Mouse (Mus musculus): ENCODE data around the gene Rdm1. TPM values are rescaled to one million over a fixed set of nuclear protein-coding genes. Genes with fewer than 3 reads are reported as not detected.
A peak's percentile ranks its signal among the peaks of the same experiment; 100 is the strongest.
"Not testable (repeated sequence)": the region's sequence is repeated elsewhere in the genome, so short reads cannot be mapped to it uniquely, and the experiment has no call there.

Gene Rdm1
- 10 to 100 TPM; 22.4 to 24.3 TPM for total RNA-seq (2021)
- long read RNA-seq, experiment 1, transcript Rdm1-201 (7 exons, 1,124 nt): major isoform, 42 of 49 reads
- long read RNA-seq, experiment 1, partial matches to known transcripts: 3 of 49 reads
- long read RNA-seq, experiment 1, other reads (novel, unspliced or antisense): 4 of 49 reads
- long read RNA-seq, experiment 2, transcript Rdm1-201 (7 exons, 1,124 nt): major isoform, 55 of 65 reads
- long read RNA-seq, experiment 2, partial matches to known transcripts: 1 of 65 reads
- long read RNA-seq, experiment 2, other reads (novel, unspliced or antisense): 8 of 65 reads

DNA sequence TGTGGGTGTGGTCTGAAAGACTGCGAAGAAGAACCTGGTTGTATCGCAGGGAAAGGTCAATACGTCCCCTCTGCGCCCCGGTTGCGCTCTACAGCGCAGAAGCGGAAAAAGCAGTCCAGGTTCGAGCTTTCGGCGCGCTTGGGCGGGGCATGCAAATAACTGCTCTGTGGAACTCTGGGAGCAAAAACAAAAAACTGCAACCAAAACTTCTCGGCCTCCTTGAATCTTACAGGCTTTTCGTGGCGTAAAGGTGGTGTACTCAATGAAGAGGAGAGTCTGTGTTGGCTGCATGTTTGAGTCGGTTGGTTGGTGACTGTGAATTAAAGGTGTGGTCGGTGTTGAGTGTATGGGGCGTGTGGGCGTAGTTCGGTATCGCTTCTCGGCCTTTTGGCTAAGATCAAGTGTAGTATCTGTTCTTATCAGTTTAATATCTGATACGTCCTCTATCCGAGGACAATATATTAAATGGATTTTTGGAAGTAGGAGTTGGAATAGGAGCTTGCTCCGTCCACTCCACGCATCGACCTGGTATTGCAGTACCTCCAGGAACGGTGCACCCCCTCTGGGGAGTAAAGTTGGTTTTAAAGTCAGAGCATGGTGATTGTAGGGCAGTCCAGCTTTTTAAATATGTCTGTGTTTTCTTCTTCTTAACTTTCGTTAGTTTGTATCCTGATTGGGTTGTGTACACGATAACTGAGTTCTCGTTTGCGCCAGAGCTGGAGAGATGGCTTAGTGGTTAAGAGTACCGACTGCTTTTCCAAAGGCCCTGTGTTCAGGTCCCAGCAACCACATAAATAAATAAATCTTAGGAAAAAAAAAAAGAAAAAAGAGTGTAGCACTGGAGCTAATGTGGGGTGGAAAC lies at the start of gene Rdm1:
Gene Rdm1, plus strand, starts transcription at position 201 of the 862 bp plus-strand sequence.
- DNase-seq: peak; percentile 68 to 75
- intact Hi-C loops (cut with DNase I): no loop called here

DNA sequence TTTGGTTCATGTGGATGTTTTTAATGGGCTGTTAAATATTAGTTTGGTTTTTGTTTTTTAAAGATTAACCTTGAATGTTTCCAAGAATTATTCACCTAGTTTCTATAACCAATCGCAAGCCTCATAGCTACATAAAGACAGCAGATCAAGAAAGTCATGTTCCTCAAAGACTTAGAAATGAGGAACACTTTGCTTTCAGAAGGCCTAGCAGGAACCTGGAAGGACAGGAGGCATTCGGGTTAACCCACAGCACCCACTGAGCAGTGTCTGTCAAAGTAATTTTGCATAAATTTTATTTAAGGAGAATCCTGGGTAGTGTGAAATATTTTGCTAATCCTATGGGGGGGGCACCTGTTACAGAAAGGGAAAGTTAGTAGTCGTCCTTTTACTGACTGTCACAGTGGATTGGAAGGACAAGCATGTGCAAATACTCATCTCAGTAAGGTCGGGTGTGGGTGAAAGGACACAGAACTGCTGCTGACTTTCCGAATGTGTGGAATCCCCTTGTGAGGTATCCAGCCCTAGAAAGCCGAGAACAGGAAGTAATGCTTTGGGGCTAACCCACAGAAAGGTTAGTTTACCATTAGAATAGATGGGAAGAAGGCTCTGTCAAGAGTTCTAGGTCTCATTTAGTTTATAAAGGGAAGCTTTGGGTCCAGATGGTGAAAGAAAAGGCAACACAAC lies 45.8 kb upstream of the Rdm1 start:
- intact Hi-C loops (cut with DNase I): no loop called here
- DNase-seq: no peak

DNA sequence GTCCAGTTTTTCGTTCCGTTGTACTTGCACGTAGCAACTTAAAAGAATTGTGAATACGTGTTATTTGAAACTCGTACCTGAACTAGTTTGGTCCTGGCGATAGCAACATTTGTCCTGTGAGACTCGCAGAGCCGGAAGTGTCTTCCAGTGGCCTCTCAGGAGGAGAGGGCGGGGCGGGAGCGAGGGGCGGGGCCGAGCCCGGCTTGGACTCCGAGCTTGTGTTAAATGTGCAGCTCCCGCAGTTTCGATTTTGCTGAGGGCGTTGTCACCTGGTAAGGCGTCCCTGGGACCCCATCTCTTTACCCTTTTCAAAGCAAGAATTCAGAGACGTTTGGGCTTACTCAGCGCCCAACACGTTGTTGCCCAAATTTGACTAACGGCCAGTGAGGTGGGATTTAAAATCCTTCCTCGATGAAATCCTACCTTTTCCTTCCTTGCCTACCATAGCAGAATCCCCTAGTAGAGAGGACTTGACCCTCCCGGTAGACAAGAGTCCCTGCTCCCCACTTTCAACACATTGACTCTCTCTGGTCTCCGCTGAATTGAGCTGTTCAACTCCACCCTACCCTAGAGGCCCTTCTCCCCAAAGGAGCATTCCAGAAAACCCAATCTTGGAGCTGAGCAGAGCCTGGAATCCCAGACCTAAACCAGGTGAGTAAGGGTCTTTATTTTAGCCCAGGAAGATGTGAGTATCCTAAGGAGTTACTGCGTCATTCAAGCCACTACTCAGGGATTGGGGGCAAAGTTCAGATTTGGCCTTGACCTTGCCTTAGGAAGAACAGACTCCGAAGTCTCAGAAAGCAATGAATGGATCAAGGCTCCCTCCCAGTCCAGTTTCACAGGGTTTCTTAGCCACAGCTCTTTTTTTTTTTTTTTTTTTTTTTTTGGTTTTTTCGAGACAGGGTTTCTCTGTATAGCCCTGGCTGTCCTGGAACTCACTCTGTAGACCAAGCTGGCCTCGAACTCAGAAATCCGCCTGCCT lies 44.6 kb upstream of the Rdm1 start, which contains the start of gene Tmem106a:
Gene Tmem106a, plus strand, starts transcription at position 189 of the 982 bp plus-strand sequence.
- intact Hi-C loops (cut with DNase I): no loop called here
- peak in 1 of 2 experiments; percentile 40 for DNase-seq

DNA sequence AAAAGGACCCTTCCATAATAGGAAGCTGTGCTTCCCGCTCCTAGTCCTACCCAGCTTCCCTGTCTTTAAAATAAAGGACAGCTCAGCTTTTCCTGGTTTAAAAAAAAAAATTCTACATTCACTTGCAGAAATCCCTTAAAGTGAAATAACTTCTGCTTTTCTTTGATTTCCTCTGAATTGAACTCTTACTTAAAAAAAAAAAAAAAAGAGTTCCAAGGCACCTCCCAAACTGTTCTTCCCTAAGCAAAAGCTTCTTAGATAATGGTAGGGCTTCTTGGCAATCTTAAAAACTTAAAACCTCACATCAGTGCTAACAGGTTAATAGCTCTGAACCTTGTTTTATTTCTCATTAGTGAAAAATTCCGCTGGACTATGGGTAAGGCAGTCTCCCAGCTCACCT lies 43.8 kb upstream of the Rdm1 start:
- intact Hi-C loops (cut with DNase I): no loop called here
- no peak for DNase-seq

DNA sequence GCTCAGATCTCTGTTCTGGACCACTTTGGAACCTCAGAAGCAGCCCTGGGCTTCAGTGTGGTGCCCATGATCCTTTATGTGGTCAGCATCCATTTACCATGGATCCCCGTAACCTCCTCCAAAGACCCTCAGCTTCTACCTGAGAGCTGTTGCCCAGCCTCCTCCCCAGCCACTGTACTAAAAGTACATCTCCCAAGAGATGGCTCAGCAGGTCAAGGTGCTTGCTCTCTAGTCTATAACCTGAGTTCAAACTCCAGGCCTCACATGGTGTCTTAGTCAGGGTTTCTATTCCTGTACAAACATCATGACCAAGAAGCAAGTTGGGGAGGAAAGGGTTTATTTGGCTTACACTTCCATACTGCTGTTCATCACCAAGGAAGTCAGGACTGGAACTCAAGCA lies 42.0 kb upstream of the Rdm1 start:
- intact Hi-C loops (cut with DNase I); DNase-seq: not testable (repeated sequence)

DNA sequence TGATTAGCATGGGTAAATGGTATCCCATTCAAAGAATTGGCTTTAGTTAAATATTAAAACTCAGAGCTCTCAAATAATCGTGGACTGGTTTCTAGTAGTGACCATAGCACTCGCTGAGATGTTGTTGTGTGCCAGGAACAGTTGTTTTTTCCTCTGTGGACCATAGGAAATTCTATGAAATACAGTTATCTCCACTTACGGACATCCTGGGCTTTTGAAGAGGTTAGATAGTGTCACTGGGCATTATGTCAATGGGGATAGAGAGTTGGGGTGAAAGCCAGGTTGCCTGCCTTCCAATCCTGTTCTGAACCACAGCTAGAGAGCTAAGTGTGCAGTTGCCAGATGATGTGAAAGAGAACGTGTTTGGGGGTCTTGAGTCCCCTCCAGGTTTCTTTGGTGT lies 41.2 kb upstream of the Rdm1 start:
- intact Hi-C loops (cut with DNase I): no loop called here
- DNase-seq: no peak

DNA sequence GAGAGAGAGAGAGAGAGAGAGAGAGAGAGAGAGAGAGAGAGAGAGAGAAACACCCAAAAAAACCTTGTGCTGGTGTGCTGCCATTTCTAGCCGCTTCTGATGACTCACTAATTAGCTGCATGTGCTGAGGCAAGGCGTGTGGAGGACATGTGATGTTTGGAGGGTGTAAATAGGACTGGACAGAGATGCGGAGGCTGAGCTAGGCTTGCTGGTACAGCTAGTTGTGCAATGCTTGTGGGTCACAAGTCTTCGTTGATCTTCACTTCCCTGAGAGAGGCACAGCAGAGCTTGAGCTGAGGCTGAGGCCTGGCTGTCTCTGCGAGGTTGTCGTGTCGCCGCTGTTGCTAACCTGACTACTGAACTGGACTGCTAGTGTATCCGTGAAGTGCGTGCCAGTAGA lies 39.3 kb upstream of the Rdm1 start:
- no peak for DNase-seq

DNA sequence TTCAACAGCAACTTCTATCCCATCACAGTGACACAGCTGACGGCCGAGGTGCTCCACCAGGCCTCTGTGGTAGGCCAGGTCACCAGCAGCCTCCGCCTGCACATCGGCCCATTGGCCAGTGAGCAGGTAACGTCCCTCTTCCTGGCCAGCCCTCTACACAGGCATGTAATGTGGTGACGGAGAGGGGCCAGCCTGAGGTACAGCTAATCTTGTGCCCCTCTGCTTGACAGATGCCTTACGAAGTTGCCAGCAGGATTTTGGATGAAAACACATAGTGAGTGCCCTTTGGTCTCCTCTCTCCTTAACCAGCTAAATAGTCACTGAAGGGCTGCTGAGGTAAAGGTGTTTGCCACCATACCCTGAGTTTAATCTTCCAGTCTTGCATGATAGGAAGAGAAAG lies 38.1 kb upstream of the Rdm1 start:
- intact Hi-C loops (cut with DNase I): no loop called here
- DNase-seq: no peak

More for the DNA sequence above, 39.3 kb upstream of the Rdm1 start:
- intact Hi-C loops (cut with DNase I): no loop called here

DNA sequence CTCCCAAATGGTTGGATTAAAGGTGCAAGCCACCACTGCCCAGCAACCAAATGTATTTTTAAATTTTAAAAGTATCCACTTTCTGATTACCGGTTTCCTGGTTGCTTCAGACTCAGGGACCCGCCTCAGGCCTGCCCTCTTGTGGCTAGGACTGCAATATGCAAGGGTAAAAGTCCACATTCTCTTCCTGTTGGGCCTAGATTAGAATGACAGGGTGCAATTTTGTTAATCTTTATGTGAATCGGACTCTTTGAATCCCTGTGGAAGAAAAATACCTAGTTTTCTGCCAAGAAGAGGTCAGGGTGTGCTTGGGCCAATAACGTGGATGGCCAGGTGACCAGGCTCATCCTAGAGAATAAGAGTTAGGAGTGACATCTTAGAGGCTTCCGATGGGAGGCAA lies 37.6 kb upstream of the Rdm1 start:
- DNase-seq: peak in 1 of 2 experiments; percentile 17
- intact Hi-C loops (cut with DNase I): no loop called here

DNA sequence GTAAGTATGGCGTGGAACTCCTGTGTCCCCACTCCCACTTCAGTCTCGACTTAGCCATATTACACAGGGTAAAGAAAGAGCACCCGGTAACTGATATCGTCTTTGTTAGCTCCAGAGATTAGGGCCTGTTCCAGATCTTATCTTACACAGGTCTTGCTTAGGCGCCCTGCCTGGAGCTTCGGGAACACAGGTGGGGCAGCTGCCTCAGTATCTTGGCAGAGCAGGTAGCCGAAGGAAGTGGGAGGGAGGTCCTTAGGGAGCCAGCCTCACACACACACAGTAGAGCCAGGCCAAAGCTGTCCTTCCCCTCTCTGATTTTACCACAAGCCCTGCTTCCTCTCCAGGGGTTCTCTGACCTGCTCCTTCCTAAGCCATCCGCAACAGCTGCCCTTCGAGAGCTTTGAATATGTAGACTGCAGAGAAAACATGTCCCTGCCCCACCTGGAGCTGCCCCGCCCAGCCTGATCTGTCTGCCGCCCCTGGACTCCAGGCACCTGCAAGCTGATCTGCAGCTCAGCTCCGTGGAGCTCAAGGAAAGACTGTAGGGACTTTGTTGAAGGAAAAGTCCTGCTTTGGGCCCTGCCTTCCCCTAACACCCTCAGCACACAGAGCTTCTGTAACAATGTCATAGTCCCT lies 36.9 kb upstream of the Rdm1 start:
- intact Hi-C loops (cut with DNase I): no loop called here

DNA sequence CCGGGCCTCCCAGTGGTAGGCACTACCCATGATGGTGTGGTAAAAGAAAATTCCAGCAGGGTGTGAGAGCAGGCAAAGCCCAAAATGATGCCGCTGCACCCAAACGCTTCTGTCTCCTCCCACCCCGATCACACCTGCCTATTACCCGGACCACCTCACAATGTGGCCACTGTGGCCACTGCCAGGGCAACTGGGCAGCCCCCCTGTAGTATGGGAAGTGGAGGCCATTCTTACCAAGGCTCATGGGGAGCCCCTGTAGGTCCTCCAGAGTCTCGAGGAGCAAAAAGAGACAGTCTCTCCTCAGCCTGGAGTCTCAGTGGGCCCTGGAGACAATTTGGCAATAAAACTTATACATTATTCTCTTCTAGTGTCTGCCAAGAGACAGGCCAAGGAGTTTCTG lies 27.8 kb upstream of the Rdm1 start, which contains the start of gene Gm11634:
Gene Gm11634, minus strand, starts transcription at position 101 of the 400 bp plus-strand sequence.
- intact Hi-C loops (cut with DNase I): no loop called here
- DNase-seq: no peak

More for the DNA sequence above, 36.9 kb upstream of the Rdm1 start:
- no peak for DNase-seq

DNA sequence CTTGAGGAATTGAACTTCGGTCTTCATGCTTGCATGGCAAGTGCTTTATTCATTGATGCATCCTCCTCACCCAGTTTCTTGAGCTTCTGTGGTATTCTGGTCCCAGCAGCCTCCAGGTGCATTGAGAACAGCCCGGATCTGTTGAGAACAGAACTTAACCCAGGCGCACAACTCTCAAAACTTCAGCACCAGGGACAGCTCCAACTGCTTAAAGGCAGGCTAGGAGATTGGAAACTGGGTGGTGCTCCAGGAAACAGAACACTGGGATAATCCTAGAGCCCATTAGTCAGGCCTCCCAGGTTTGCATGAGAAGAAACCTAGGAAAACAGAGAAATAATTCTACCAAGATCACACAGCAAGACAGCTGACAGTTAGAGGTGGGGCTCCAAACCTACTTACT lies 24.5 kb upstream of the Rdm1 start:
- DNase-seq: peak in 1 of 2 experiments; percentile 38
- intact Hi-C loops (cut with DNase I): no loop called here

DNA sequence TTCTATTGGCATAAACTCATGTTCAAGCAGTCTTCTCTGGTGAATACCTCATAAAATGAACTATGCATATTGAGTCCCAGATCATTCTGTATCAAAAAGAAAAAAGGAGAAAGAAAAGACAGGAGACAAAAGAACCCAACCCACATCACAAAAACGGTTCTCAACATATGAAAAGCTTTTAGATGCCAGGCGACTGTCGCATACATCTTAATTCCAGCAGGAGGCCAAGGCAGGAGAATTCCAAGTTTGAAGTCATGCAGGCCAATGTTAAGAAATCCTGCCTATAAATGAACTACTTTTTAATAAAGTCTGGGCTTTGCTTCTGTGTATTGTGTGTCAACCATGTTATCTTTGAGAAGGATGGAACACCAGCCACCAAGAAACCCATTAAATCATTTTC lies 22.9 kb upstream of the Rdm1 start:
- DNase-seq: no peak
- intact Hi-C loops (cut with DNase I): no loop called here

DNA sequence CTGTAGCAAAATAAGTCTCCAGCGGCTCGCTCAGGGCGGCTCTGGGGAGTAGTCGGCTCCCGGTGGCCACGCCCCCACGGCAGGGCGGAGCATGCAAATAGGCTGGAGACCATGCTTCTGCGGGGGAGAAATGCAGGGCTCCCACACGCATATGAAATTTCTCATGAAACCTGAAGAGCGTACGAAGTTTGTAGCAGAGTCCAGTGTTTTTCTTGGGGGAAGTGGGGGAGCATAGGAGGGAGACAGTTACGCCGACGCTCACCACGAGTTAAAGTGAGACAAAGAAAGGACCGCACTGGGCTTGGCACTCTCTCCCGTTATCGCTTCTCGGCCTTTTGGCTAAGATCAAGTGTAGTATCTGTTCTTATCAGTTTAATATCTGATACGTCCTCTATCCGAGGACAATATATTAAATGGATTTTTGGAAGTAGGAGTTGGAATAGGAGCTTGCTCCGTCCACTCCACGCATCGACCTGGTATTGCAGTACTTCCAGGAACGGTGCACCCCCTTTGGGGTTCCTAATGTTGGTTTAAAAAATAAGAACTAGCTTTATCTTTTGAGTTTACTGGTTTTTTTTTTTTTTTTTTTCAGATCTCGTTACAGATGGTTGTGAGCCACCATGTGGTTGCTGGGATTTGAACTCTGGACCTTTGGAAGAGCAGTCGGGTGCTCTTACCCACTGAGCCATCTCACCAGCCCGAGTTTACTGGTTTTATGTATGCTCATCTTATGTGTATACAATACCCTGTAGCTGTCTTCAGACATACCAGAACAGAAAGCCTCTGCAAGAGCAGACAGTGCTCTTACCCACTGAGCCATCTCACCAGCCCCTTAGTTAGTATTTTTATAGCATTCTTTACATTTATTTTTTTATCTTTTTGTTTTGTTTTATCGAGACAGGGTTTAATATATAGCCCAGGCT lies 22.2 kb upstream of the Rdm1 start:
- peak; percentile 33 to 60 for DNase-seq
- intact Hi-C loops (cut with DNase I): not testable (repeated sequence)

DNA sequence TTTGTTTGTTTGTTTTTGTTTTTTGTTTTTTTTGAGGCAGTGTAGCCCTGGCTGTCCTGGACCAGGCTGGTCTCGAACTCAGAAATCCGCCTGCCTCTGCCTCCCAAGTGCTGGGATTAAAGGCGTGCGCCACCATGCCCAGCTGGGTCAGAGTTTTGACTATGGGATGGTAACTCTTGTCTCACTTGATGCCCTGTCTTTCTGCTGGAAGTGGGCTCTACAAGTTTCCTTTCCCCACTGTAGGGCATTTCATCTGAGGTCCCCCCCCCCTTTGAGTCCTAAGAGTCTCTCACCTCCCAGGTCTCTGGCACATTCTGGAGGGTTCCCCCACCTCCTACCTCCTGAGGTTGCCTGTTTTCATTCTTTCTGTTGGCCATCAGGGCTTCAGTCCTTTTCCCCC lies 19.9 kb upstream of the Rdm1 start:
- DNase-seq; intact Hi-C loops (cut with DNase I): not testable (repeated sequence)

DNA sequence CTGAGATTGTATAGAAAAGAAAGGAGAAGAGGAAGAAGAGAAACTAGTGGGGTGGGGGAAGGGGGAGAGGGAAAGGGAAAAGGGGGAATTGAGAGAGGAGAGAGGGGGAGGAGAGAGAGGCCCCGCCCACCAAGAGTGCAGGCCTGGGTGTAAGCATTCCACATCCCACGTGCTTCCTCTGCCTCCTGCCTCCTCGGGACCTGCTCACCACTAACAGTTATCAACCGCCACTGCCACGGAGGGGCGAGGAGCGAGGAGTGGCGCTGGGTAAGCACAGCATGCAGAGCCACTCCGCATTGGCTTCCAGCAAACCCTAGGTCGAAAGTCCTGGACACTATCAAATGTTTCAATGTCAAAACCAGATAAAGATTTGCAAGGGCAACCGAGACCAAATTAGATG lies 16.6 kb upstream of the Rdm1 start:
- intact Hi-C loops (cut with DNase I): no loop called here
- no peak for DNase-seq

DNA sequence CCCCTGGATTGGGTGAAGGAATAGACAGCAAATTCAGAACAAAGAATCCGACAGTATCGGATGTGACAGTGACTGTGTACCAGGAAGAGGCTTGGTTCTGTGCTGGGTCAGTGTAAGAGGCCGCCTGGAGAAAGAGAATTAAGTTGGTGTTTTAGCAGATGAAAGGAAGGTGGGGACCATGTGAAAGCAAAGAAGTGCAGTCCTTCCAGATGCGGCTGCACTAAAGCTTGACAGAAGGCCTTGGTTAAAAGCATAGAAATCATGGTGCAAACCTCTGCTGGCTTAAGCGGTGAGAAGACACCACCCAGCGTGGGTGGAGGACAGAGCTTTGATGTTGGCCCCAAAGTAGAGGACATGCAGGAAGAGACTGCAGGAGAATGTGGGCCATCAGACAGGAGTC lies 13.4 kb upstream of the Rdm1 start:
- intact Hi-C loops (cut with DNase I): no loop called here
- no peak for DNase-seq

DNA sequence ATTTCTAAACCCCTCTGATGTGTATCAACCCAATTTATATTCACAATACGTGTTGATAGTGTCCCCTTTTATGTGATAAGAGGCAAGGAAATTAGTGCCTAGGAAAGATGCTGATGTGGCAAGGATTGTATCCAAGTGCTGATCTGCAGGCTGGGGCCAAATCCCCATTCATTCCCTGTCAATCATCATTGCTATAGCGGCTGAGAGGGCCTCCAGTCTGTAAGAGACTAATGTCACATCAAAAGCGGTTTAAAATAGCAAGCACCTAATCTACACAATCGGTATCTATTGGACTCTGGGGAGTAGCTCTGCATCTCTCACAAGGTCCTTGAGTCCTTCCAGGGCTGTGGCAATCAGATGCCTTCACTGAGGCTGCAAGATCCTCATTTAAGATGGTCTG lies 12.9 kb upstream of the Rdm1 start:
- intact Hi-C loops (cut with DNase I): no loop called here
- DNase-seq: no peak

Data from gastrocnemius, postnatal 36 days (tissue).